Mouse (Mus musculus): ENCODE data around the gene Nuak2. TPM values are rescaled to one million over a fixed set of nuclear protein-coding genes. Genes with fewer than 3 reads are reported as not detected.
A peak's percentile ranks its signal among the peaks of the same experiment; 100 is the strongest.

The Nuak2 gene
- polyA plus RNA-seq, 1 experiment = not detected

GRCm38 (mm10) chr1:132351058-132351457 lies 35.1 kb downstream of the Nuak2 start:
- 95% methylated on average over 4 of the region's 4 CpGs for WGBS
- TF ChIP-seq POLR2A (IDR thresholded peaks at IDR 0.05; ENCODE audit: insufficient read depth, low read depth, low read length) (no peak), CTCF (IDR thresholded peaks at IDR 0.05; ENCODE audit: insufficient read depth, low read depth, low read length) (no peak)
- no peak overlapping the region for H3K4me3 ChIP-seq (ENCODE audit: insufficient read depth, low read depth, low read length)
- H3K4me1 ChIP-seq (ENCODE audit: control insufficient read depth, insufficient read depth, low read length) = peaks cover 10% of the 10 kb centered on the region
- H3K27ac ChIP-seq (ENCODE audit: insufficient read depth, low read depth, low read length) = no peak overlapping the region

GRCm38 (mm10) chr1:132353389-132353788 lies 37.5 kb downstream of the Nuak2 start:
- Histone ChIP-seq H3K27ac (ENCODE audit: insufficient read depth, low read depth, low read length) (no peak overlapping the region), H3K4me1 (ENCODE audit: control insufficient read depth, insufficient read depth, low read length) (peaks cover 4% of the 10 kb centered on the region; the same call in 1 of the 2 replicates), H3K4me3 (ENCODE audit: insufficient read depth, low read depth, low read length) (no peak overlapping the region)
- 76% methylated on average over 5 of the region's 5 CpGs for WGBS
- TF ChIP-seq POLR2A (IDR thresholded peaks at IDR 0.05; ENCODE audit: insufficient read depth, low read depth, low read length) (no peak), CTCF (IDR thresholded peaks at IDR 0.05; ENCODE audit: insufficient read depth, low read depth, low read length) (no peak)

- H3K4me1 ChIP-seq (ENCODE audit: control insufficient read depth, insufficient read depth, low read length) = peaks cover 4% of the 10 kb centered on the region; the same call in 1 of the 2 replicates
- no peak overlapping the region for H3K4me3 ChIP-seq (ENCODE audit: insufficient read depth, low read depth, low read length)
- WGBS = 89% methylated on average over 9 of the region's 9 CpGs
- TF ChIP-seq CTCF (IDR thresholded peaks at IDR 0.05; ENCODE audit: insufficient read depth, low read depth, low read length) (no peak), POLR2A (IDR thresholded peaks at IDR 0.05; ENCODE audit: insufficient read depth, low read depth, low read length) (no peak)
- no peak overlapping the region for H3K27ac ChIP-seq (ENCODE audit: insufficient read depth, low read depth, low read length)
These were observed 38.3 kb downstream of the Nuak2 start for GRCm38 (mm10) chr1:132354234-132354633.

- TF ChIP-seq POLR2A (IDR thresholded peaks at IDR 0.05; ENCODE audit: insufficient read depth, low read depth, low read length) (no peak), CTCF (IDR thresholded peaks at IDR 0.05; ENCODE audit: insufficient read depth, low read depth, low read length) (no peak)
- Histone ChIP-seq H3K4me1 (ENCODE audit: control insufficient read depth, insufficient read depth, low read length) (peaks cover 4% of the 10 kb centered on the region; the same call in 1 of the 2 replicates), H3K27ac (ENCODE audit: insufficient read depth, low read depth, low read length) (no peak overlapping the region), H3K4me3 (ENCODE audit: insufficient read depth, low read depth, low read length) (no peak overlapping the region)
- 58% methylated on average over 6 of the region's 6 CpGs for WGBS
These were observed 39.3 kb downstream of the Nuak2 start for GRCm38 (mm10) chr1:132355162-132355601.

GRCm38 (mm10) chr1:132355841-132356242 lies 39.9 kb downstream of the Nuak2 start:
- peaks cover 4% of the 10 kb centered on the region; the same call in 1 of the 2 replicates for H3K4me1 ChIP-seq (ENCODE audit: control insufficient read depth, insufficient read depth, low read length)
- WGBS = 2% methylated on average over 3 of the region's 3 CpGs
- H3K4me3 ChIP-seq (ENCODE audit: insufficient read depth, low read depth, low read length) = no peak overlapping the region
- TF ChIP-seq POLR2A (IDR thresholded peaks at IDR 0.05; ENCODE audit: insufficient read depth, low read depth, low read length) (no peak), CTCF (IDR thresholded peaks at IDR 0.05; ENCODE audit: insufficient read depth, low read depth, low read length) (peak; percentile 62)
- no peak overlapping the region for H3K27ac ChIP-seq (ENCODE audit: insufficient read depth, low read depth, low read length)

- TF ChIP-seq POLR2A (IDR thresholded peaks at IDR 0.05; ENCODE audit: insufficient read depth, low read depth, low read length) = no peak
- TF ChIP-seq CTCF (IDR thresholded peaks at IDR 0.05; ENCODE audit: insufficient read depth, low read depth, low read length) = no peak
- Histone ChIP-seq H3K4me1 (ENCODE audit: control insufficient read depth, insufficient read depth, low read length) (peaks cover 4% of the 10 kb centered on the region; the same call in 1 of the 2 replicates), H3K4me3 (ENCODE audit: insufficient read depth, low read depth, low read length) (no peak overlapping the region), H3K27ac (ENCODE audit: insufficient read depth, low read depth, low read length) (no peak overlapping the region)
- 38% methylated on average over 1 of the region's 1 CpGs for WGBS
These were observed 40.9 kb downstream of the Nuak2 start for GRCm38 (mm10) chr1:132356841-132357240.

GRCm38 (mm10) chr1:132361959-132362358 lies 46.0 kb downstream of the Nuak2 start:
- H3K27ac ChIP-seq (ENCODE audit: insufficient read depth, low read depth, low read length) = no peak overlapping the region
- H3K4me3 ChIP-seq (ENCODE audit: insufficient read depth, low read depth, low read length) = no peak overlapping the region
- peaks cover 17% of the 10 kb centered on the region for H3K4me1 ChIP-seq (ENCODE audit: control insufficient read depth, insufficient read depth, low read length)
- TF ChIP-seq POLR2A (IDR thresholded peaks at IDR 0.05; ENCODE audit: insufficient read depth, low read depth, low read length) (no peak), CTCF (IDR thresholded peaks at IDR 0.05; ENCODE audit: insufficient read depth, low read depth, low read length) (no peak)
- 94% methylated on average over 6 of the region's 6 CpGs for WGBS

- Histone ChIP-seq H3K4me1 (ENCODE audit: control insufficient read depth, insufficient read depth, low read length) (peaks cover 23% of the 10 kb centered on the region), H3K4me3 (ENCODE audit: insufficient read depth, low read depth, low read length) (no peak overlapping the region), H3K27ac (ENCODE audit: insufficient read depth, low read depth, low read length) (peak overlapping the region; percentile 75)
- WGBS = 29% methylated on average over 3 of the region's 3 CpGs
- TF ChIP-seq CTCF (IDR thresholded peaks at IDR 0.05; ENCODE audit: insufficient read depth, low read depth, low read length) (no peak), POLR2A (IDR thresholded peaks at IDR 0.05; ENCODE audit: insufficient read depth, low read depth, low read length) (no peak)
These were observed 48.5 kb downstream of the Nuak2 start for GRCm38 (mm10) chr1:132364388-132364787.

GRCm38 (mm10) chr1:132364896-132365557 lies 49.1 kb downstream of the Nuak2 start:
- 64% methylated on average over 7 of the region's 7 CpGs for WGBS
- peaks cover 23% of the 10 kb centered on the region for H3K4me1 ChIP-seq (ENCODE audit: control insufficient read depth, insufficient read depth, low read length)
- TF ChIP-seq CTCF (IDR thresholded peaks at IDR 0.05; ENCODE audit: insufficient read depth, low read depth, low read length) = no peak
- TF ChIP-seq POLR2A (IDR thresholded peaks at IDR 0.05; ENCODE audit: insufficient read depth, low read depth, low read length) = no peak
- H3K27ac ChIP-seq (ENCODE audit: insufficient read depth, low read depth, low read length) = peak overlapping the region; percentile 75
- no peak overlapping the region for H3K4me3 ChIP-seq (ENCODE audit: insufficient read depth, low read depth, low read length)

Measured in olfactory bulb, adult 2 months (tissue).